Mouse (Mus musculus) forebrain, embryonic 11.5 days (tissue): ENCODE measurements around the gene Gm4869. TPM values are rescaled to one million over a fixed set of nuclear protein-coding genes. Genes with fewer than 3 reads are reported as not detected.
A peak's percentile ranks its signal among the peaks of the same experiment; 100 is the strongest.
"Not testable (repeated sequence)": the region's sequence is repeated elsewhere in the genome, so short reads cannot be mapped to it uniquely, and the experiment has no call there.

Experiments used
- ATAC-seq: fragments of 200-750 bp; cut with Nextera tagmentation; replicated peaks from 2 replicates; pipeline ENCODE4 v1.8.0; 2017; ENCODE audit warnings: moderate TSS enrichment; ENCODE audit not compliant: low FRiP score
- DNase-seq: peaks from one replicate; pipeline ENCODE4 v3.0.0-alpha.2; 2017; ENCODE audit warnings: low spot score
- H3K27ac ChIP-seq: fragments of 300-500 bp; sonication (generic); 2 replicates; pipeline ENCODE4 v1.5.1; 2014; ENCODE audit warnings: low read depth, low read length
- H3K27me3 ChIP-seq: fragments of 300-500 bp; sonication (generic); 2 replicates; pipeline ENCODE4 v1.6.1; 2014; ENCODE audit warnings: mild to moderate bottlenecking, low read length, mixed read lengths; ENCODE audit not compliant: control insufficient read depth, insufficient read depth
- H3K36me3 ChIP-seq: fragments of 300-500 bp; sonication (generic); 2 replicates; pipeline ENCODE4 v1.6.1; 2014; ENCODE audit warnings: mild to moderate bottlenecking, low read length, moderate library complexity, mixed read lengths; ENCODE audit not compliant: control insufficient read depth, insufficient read depth
- H3K4me1 ChIP-seq: fragments of 300-500 bp; sonication (generic); replicated peaks from 2 replicates; pipeline ENCODE4 v1.6.1; 2014; ENCODE audit warnings: low read length, mixed read lengths; ENCODE audit not compliant: control insufficient read depth, insufficient read depth
- H3K4me2 ChIP-seq: fragments of 300-500 bp; sonication (generic); 2 replicates; pipeline ENCODE4 v1.6.1; 2014; ENCODE audit warnings: low read depth, mild to moderate bottlenecking, low read length, moderate library complexity, mixed read lengths; ENCODE audit not compliant: severe bottlenecking
- H3K4me3 ChIP-seq: fragments of 300-500 bp; sonication (generic); 2 replicates; pipeline ENCODE4 v1.5.1; 2014; ENCODE audit warnings: low read depth, low read length
- H3K9ac ChIP-seq: fragments of 300-500 bp; sonication (generic); 2 replicates; pipeline ENCODE4 v1.6.1; 2014; ENCODE audit warnings: low read length
- H3K9me3 ChIP-seq: fragments of 300-500 bp; sonication (generic); 2 replicates; pipeline ENCODE4 v1.6.1; 2016; ENCODE audit warnings: low read length, mixed read lengths; ENCODE audit not compliant: control insufficient read depth
- WGBS: fragments of 180-500 bp; shearing (Covaris S2); extraction: QIAGEN DNeasy Blood & Tissue Kit; methylation state at CpG from one replicate; pipeline ENCODE4 v1.1.7; 2014; 5-methylcytosine and 5-hydroxymethylcytosine counted together
- polyA plus RNA-seq: library from polyadenylated mRNA; unstranded; fragments of >200 nt; fragmentation: Nextera tagmentation; extraction: Ambion mirVana; gene quantifications from 2 replicates; pipeline ENCODE4 v1.2.1, GENCODE M21; 2014

Gene Gm4869
- polyA plus RNA-seq, 1 experiment from 2014 or later = not detected

DNA sequence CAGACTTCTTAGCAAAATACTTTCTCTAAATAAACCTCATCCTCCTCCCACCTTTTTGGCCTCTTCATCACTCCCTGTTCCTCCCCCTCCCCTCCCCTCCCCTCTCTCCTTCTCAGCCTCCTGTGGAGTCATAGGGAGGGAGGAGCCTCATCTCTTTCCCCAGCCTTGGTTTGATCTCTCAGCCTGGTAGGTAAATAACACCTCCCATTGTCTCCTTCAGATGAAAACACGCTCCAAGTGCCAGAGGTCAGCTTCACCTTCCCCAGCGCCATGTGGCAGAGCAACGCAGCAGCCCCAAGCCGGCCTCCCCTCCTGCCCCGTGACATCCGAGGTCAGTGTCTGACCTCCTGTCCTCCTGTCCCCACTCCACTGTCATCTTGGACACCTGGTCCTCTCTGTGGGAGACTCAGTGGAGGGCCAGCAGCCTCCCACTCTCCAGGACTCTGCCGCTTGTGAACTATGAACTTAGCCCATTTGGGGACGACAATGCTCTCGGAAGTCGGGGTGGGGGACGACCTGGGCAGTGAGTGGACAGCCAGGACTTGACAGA, 47.3 kb downstream of the Gm4869 start:
- 40% methylated on average over 11 of the region's 11 CpGs for WGBS
- ATAC-seq (no peak), DNase-seq (no peak)
- Histone ChIP-seq H3K9ac (no peak overlapping the region), H3K4me3 (no peak overlapping the region), H3K36me3 (no peaks in the 10 kb centered on the region), H3K4me1 (no peaks in the 10 kb centered on the region), H3K4me2 (no peak overlapping the region), H3K27me3 (no peaks in the 10 kb centered on the region), H3K27ac (no peak overlapping the region), H3K9me3 (no peaks in the 10 kb centered on the region)

DNA sequence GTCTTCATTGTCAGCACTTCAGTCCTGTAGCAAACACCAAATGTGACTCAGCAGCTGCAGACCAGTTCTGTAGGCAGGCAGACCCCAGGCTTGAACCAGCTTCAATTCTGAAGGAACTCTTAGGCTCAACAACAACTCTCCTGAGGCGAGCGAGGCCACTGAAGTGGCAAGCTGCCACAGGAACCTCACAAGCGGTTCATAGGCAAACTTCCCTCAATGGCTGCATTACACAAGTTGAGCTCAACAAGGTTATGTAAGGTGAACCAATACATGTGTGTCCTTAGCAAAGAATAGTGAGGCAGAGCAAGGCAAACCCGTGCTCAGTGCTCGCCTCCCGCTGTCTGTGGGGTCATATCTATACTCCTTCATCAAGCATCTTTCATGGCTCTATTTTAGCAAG, 52.7 kb downstream of the Gm4869 start:
- WGBS = 84% methylated on average over 6 of the region's 6 CpGs
- ATAC-seq = no peak

DNA sequence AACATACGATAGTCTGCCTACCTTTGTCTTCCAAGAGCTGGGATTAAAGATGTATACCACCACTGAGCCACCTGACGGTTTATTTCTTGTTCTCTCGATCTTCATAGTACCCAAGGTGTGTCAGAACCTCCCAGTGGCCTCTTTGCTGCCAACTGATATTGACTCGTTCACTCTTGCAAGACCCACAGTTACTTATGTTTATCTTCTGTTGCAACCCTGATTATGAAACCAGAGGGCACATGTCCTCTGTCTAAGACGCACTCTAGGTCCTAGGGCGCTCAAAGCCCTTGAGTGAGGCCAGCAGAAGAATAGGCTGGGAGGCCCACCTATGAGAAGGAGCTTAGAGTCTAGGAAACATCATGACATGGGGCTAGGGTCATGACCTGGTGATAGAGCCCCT, 55.3 kb downstream of the Gm4869 start:
- H3K4me1 ChIP-seq = peaks cover 8% of the 10 kb centered on the region; the same call in 1 of the 2 replicates
- no peak overlapping the region for H3K4me3 ChIP-seq
- no peak overlapping the region for H3K9ac ChIP-seq
- H3K36me3 ChIP-seq = no peaks in the 10 kb centered on the region
- 90% methylated on average over 6 of the region's 6 CpGs for WGBS
- no peaks in the 10 kb centered on the region for H3K9me3 ChIP-seq
- no peak for DNase-seq
- H3K27me3 ChIP-seq = no peaks in the 10 kb centered on the region
- no peak overlapping the region for H3K4me2 ChIP-seq
- no peak overlapping the region for H3K27ac ChIP-seq
- ATAC-seq = no peak

More for the DNA sequence above, 52.7 kb downstream of the Gm4869 start:
- H3K36me3 ChIP-seq = no peaks in the 10 kb centered on the region
- no peaks in the 10 kb centered on the region for H3K27me3 ChIP-seq
- no peak overlapping the region for H3K27ac ChIP-seq
- no peaks in the 10 kb centered on the region for H3K9me3 ChIP-seq
- H3K4me1 ChIP-seq = peaks cover 6% of the 10 kb centered on the region; the same call in 1 of the 2 replicates
- no peak overlapping the region for H3K9ac ChIP-seq
- no peak overlapping the region for H3K4me3 ChIP-seq
- H3K4me2 ChIP-seq = no peak overlapping the region
- DNase-seq = no peak

DNA sequence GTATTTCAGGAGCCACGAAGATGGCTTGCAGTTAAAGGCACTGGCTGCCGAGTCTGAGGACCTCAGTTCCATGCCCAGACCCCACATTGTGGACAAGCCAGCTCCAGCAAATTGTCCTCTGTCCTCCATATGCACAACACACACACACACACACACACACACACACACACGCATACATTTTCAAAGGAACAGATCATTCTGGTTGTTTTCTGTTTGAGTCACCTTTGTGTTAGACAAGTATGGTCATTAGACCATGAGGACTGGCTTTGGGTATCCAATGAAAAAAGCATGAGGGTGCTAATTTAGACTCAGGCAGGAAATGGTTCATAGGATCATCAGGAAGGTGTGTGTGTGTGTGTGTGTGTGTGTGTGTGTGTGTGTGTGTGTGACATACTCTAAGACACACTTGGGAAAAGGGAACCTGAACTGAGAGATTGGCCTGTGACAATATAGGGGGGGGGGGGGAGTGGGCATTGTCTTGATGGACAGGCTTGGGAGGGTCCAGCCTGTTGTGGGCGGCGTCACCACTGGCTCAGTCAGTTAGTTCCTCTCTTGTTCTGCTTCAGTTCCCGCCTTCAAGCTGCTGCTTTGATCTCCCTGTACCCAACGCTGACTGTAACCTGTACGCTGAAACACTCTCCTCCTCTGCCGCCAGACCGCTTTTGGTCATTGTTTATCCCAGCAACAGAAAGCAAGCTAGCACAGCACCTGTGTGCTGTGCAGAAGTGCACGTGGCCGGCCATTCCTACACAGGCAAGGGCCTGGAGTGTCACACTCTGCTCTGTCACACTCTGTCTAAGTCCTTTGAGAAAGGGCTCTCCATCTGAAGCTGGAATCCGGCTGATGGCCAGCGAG, 56.8 kb downstream of the Gm4869 start:
- peaks cover 12% of the 10 kb centered on the region; the same call in 1 of the 2 replicates for H3K4me1 ChIP-seq
- H3K27ac ChIP-seq = no peak overlapping the region
- ATAC-seq (no peak), DNase-seq (peak; percentile 68)
- peak overlapping the region; percentile 55 for H3K9ac ChIP-seq
- WGBS = 19% methylated on average over 14 of the region's 14 CpGs
- H3K9me3 ChIP-seq = no peaks in the 10 kb centered on the region
- H3K4me3 ChIP-seq = no peak overlapping the region
- H3K27me3 ChIP-seq = no peaks in the 10 kb centered on the region
- H3K36me3 ChIP-seq = no peaks in the 10 kb centered on the region
- H3K4me2 ChIP-seq = peak overlapping the region; percentile 47; the same call in 1 of the 2 replicates

DNA sequence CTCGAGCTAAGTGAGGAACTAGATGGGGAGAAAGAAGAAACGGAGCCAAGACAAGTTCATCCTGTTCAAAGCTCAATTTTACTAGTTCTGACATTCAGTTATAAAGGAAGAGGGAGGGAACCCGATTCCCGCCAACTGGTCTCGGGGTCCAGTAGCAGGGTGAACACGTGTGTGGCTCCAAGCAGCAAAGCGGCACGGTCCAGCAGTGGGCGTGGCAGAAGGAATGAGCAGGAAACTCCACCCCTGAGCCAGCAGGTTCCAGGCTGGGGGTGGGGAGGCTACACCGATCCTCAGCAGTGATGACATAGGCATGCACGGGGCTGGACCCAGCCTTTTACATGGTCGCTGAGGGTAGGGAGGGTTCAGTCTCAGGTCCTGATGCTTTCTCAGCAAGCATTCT, 57.5 kb downstream of the Gm4869 start:
- not testable (repeated sequence) for H3K27ac ChIP-seq, ATAC-seq, H3K27me3 ChIP-seq, H3K9me3 ChIP-seq, H3K36me3 ChIP-seq
- H3K9ac ChIP-seq = peak overlapping the region; percentile 55
- peak; percentile 77 for DNase-seq
- 0 out of 2 replicates have a peak overlapping the region, but pooled peaks have one; percentile 7 for H3K4me3 ChIP-seq
- H3K4me1 ChIP-seq = peaks cover 12% of the 10 kb centered on the region; the same call in 1 of the 2 replicates
- under 1% methylated on average over 12 of the region's 12 CpGs for WGBS
- peak overlapping the region; percentile 47; the same call in 1 of the 2 replicates for H3K4me2 ChIP-seq

DNA sequence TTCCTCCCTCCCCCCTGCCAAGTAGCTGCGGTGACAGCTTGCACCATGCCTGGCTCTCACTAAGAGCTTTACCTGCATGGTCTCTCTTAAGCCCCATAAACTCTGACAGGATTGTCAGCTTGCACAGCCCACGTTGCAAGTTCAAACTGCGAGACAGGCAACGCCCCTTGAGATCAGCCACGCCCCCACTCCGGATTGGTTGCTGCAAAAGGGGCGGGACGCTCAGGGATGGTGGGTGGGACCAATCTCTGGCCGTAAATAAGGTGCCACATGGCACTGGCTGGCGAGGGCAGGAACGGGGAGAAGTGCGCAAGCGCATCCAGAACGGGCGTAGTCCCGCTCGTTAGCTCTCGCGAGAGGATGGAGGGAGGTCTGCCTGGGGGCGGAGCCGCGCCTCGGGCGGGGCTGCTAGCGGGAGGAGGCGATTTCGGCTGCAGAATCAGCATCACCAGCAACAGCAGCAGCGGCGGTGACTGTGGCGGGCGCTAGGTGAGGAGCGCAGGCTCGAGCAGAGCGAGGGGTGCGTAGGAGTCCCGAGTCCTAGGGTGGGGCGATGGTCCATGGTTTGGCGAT, 59.8 kb downstream of the Gm4869 start, which contains the start of gene Chst12:
Gene Chst12 (plus strand): TSS at position 343 of the 573 bp plus-strand sequence.
- no peak within 1 kb of the TSS; the same call in 1 of the 2 replicates for H3K27ac ChIP-seq
- H3K36me3 ChIP-seq = no peaks in the 10 kb centered on the region
- WGBS = under 1% methylated on average over 38 of the region's 38 CpGs
- no peaks in the 10 kb centered on the region for H3K9me3 ChIP-seq
- no peaks in the 10 kb centered on the region for H3K27me3 ChIP-seq
- peak within 1 kb of the TSS; percentile 61 for H3K4me2 ChIP-seq
- H3K4me1 ChIP-seq = peaks cover 18% of the 10 kb centered on the region; the same call in 1 of the 2 replicates
- peak within 1 kb of the TSS; percentile 50 for H3K4me3 ChIP-seq
- peak within 1 kb of the TSS; percentile 70 for H3K9ac ChIP-seq
- ATAC-seq (peak; percentile 94), DNase-seq (peak; percentile 100)

DNA sequence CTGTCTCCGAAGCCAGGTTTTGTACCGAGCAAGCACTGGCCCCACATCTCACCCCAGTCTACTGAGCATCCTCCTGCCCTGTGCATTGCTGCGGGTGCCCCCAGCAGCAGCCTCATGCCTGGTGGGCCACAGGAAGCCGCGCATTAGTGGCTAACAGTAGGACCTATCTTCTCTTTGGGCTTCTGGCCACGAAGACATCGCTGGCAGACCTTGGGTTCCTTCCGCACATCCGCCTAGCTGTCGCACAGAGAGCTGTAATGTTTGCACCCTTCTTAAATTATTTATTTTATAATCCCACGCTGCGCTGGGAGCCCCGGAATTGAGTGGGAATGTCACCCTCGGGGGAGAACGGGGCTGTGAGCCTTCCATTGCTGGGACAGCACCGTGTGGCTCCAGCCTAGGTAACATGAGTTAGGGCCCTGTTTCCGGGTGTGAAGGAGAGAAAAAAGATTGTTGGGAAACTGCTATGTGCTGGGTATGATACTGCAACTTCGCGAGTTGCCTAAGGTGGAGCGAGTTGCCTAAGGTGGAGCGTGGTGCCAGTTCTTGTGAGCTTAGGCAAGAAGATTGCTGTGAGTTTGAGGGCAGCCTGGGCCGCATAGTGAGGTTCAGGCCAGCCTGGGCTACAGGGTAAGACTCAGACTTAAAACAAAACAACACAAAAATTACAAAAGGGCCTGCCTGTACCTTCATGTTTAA, 60.8 kb downstream of the Gm4869 start:
- Histone ChIP-seq H3K9me3 (no peaks in the 10 kb centered on the region), H3K4me2 (peak overlapping the region; percentile 61), H3K4me3 (peak overlapping the region; percentile 50), H3K27ac (no peak overlapping the region), H3K4me1 (peaks cover 18% of the 10 kb centered on the region; the same call in 1 of the 2 replicates), H3K9ac (peak overlapping the region; percentile 70), H3K27me3 (no peaks in the 10 kb centered on the region), H3K36me3 (no peaks in the 10 kb centered on the region)
- WGBS = 46% methylated on average over 22 of the region's 22 CpGs
- peak; percentile 10; the same call in 1 of the 2 replicates for ATAC-seq
- no peak for DNase-seq
